Mouse (Mus musculus) forebrain, embryonic 14.5 days (tissue): ENCODE measurements around the gene Tbcc. TPM values are rescaled to one million over a fixed set of nuclear protein-coding genes. Genes with fewer than 3 reads are reported as not detected.
A peak's percentile ranks its signal among the peaks of the same experiment; 100 is the strongest.

Source experiments
- ATAC-seq: fragments of 200-750 bp; cut with Nextera tagmentation; 2 replicates; pipeline ENCODE4 v1.8.0; 2017; ENCODE audit warnings: mild to moderate bottlenecking, moderate library complexity
- DNase-seq: peaks from one replicate; pipeline ENCODE4 v3.0.0-alpha.2; 2015; ENCODE audit warnings: low spot score
- H3K27ac ChIP-seq: fragments of 300-500 bp; sonication (generic); 2 replicates; pipeline ENCODE4 v1.5.1; 2014; ENCODE audit warnings: low read depth, mild to moderate bottlenecking, control low read depth, low read length, moderate library complexity
- H3K27me3 ChIP-seq: fragments of 300-500 bp; sonication (generic); replicated peaks from 2 replicates; pipeline ENCODE4 v1.6.1; 2014; ENCODE audit warnings: low read length, control low read depth, mixed read lengths; ENCODE audit not compliant: control insufficient read depth, insufficient read depth
- H3K36me3 ChIP-seq: fragments of 300-500 bp; sonication (generic); 2 replicates; pipeline ENCODE4 v1.6.1; 2014; ENCODE audit warnings: low read length, control low read depth; ENCODE audit not compliant: control insufficient read depth, insufficient read depth
- H3K4me1 ChIP-seq: fragments of 300-500 bp; sonication (generic); 2 replicates; pipeline ENCODE4 v1.6.1; 2014; ENCODE audit warnings: antibody characterized with exemption, low read length, control low read depth; ENCODE audit not compliant: control insufficient read depth, insufficient read depth
- H3K4me2 ChIP-seq: fragments of 300-500 bp; sonication (generic); 2 replicates; pipeline ENCODE4 v1.6.1; 2014; ENCODE audit warnings: mild to moderate bottlenecking, control low read depth, low read length
- H3K4me3 ChIP-seq: fragments of 300-500 bp; sonication (generic); 2 replicates; pipeline ENCODE4 v1.5.1; 2014; ENCODE audit warnings: low read depth, low read length, control low read depth
- H3K9ac ChIP-seq: fragments of 300-500 bp; sonication (generic); 2 replicates; pipeline ENCODE4 v1.6.1; 2014; ENCODE audit warnings: mild to moderate bottlenecking, low read length, control low read depth, moderate library complexity
- H3K9me3 ChIP-seq: fragments of 300-500 bp; sonication (generic); replicated peaks from 2 replicates; pipeline ENCODE4 v1.6.1; 2016; ENCODE audit warnings: low read length, control low read depth, mixed read lengths; ENCODE audit not compliant: control insufficient read depth
- WGBS: fragments of 180-500 bp; shearing (Covaris S2); extraction: QIAGEN DNeasy Blood & Tissue Kit; methylation state at CpG from one replicate; pipeline ENCODE4 v1.1.7; 2014; 5-methylcytosine and 5-hydroxymethylcytosine counted together
- polyA plus RNA-seq: library from polyadenylated mRNA; unstranded; fragments of >200 nt; fragmentation: Nextera tagmentation; extraction: Ambion mirVana; gene quantifications from 2 replicates; pipeline ENCODE4 v1.2.1, GENCODE M21; 2014

Tbcc gene
- polyA plus RNA-seq, 1 experiment from 2014 or later, result 66.4 TPM

DNA sequence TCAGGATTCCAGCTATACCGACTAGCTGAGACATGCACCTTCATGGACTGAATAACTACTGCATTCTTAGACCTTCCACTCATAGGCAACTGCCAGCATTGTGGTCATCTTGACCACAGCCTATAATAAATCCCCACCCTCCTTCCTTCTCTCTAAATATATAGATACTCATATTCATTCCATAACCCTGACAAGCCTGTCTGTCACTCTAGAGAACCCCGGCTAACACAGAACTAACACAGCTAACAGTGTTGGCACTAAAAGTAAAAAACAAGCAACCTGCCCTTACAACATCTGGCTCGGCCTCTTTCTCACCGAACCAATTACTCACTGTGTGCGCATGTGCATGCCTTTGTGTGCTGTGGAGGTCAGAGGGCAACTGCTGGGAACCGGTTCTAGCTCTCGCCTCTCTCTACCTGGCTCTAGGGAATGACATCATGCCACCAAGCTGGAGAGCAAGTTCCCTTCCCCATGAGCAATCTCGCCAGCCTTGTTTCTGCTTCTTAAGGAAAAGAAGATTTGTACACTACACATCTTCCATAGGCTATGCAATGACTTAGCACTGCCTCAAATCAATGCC is 14.0 kb upstream of the Tbcc start:
- no peak overlapping the region for H3K4me3 ChIP-seq
- no peaks in the 10 kb centered on the region for H3K27me3 ChIP-seq
- no peaks in the 10 kb centered on the region for H3K4me1 ChIP-seq
- ATAC-seq (no peak), DNase-seq (no peak)
- H3K4me2 ChIP-seq, result no peak overlapping the region
- whole genome bisulfite sequencing, result 84% methylated on average over 8 of the region's 8 CpGs
- H3K36me3 ChIP-seq, result no peaks in the 10 kb centered on the region
- no peak overlapping the region for H3K27ac ChIP-seq
- H3K9ac ChIP-seq, result no peak overlapping the region
- H3K9me3 ChIP-seq, result no peaks in the 10 kb centered on the region

GRCm38 (mm10) chr17:46877061-46877460 is 13.4 kb upstream of the Tbcc start:
- H3K4me3 ChIP-seq, result no peak overlapping the region
- H3K9me3 ChIP-seq, result no peaks in the 10 kb centered on the region
- H3K4me2 ChIP-seq, result no peak overlapping the region
- H3K9ac ChIP-seq, result no peak overlapping the region
- no peaks in the 10 kb centered on the region for H3K36me3 ChIP-seq
- H3K27ac ChIP-seq, result no peak overlapping the region
- DNase-seq (no peak), ATAC-seq (no peak)
- no peaks in the 10 kb centered on the region for H3K27me3 ChIP-seq
- 91% methylated on average over 5 of the region's 5 CpGs for WGBS
- H3K4me1 ChIP-seq, result no peaks in the 10 kb centered on the region

GRCm38 (mm10) chr17:46879841-46880311 is 10.6 kb upstream of the Tbcc start:
- peak; percentile 29 for DNase-seq
- H3K27me3 ChIP-seq, result no peaks in the 10 kb centered on the region
- H3K4me3 ChIP-seq, result no peak overlapping the region
- 50% methylated on average over 14 of the region's 14 CpGs for WGBS
- H3K4me2 ChIP-seq, result no peak overlapping the region
- H3K27ac ChIP-seq, result no peak overlapping the region
- no peak; the same call in 1 of the 2 replicates for ATAC-seq
- H3K9me3 ChIP-seq, result no peaks in the 10 kb centered on the region
- no peaks in the 10 kb centered on the region for H3K4me1 ChIP-seq
- no peaks in the 10 kb centered on the region for H3K36me3 ChIP-seq
- no peak overlapping the region for H3K9ac ChIP-seq

DNA sequence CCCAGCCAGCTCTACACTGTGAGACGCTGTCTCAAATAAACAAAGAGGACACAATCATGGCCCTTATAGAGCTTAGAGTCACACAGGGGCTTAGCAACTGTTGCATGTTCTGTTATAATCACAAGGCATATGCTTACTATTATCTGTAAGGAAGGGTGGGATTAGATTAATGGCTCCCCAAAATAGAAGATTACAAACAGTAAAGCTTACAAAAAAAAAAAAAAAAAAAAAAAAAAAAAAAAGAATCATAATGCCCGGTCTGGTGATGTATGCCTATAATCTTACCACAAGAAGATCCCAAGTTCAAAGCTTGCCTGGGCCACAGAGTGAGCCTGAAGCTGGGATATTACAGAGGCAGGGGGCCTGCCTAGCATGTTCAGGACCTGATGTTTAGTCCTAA is 10.2 kb upstream of the Tbcc start:
- H3K36me3 ChIP-seq, result no peaks in the 10 kb centered on the region
- ATAC-seq (no peak), DNase-seq (no peak)
- no peak overlapping the region for H3K27ac ChIP-seq
- H3K4me3 ChIP-seq, result no peak overlapping the region
- H3K4me2 ChIP-seq, result no peak overlapping the region
- 74% methylated on average over 2 of the region's 2 CpGs for WGBS
- H3K9ac ChIP-seq, result no peak overlapping the region
- H3K27me3 ChIP-seq, result no peaks in the 10 kb centered on the region
- H3K9me3 ChIP-seq, result no peaks in the 10 kb centered on the region
- H3K4me1 ChIP-seq, result no peaks in the 10 kb centered on the region

- Histone ChIP-seq H3K4me1 (no peaks in the 10 kb centered on the region), H3K36me3 (no peaks in the 10 kb centered on the region), H3K27ac (no peak overlapping the region), H3K4me3 (no peak overlapping the region), H3K4me2 (no peak overlapping the region), H3K27me3 (no peaks in the 10 kb centered on the region), H3K9ac (no peak overlapping the region), H3K9me3 (no peaks in the 10 kb centered on the region)
- 74% methylated on average over 6 of the region's 6 CpGs for WGBS
- peak; percentile 35 for DNase-seq
- ATAC-seq, result no peak
Measured at GRCm38 (mm10) chr17:46881728-46882127, 8.8 kb upstream of the Tbcc start.

DNA sequence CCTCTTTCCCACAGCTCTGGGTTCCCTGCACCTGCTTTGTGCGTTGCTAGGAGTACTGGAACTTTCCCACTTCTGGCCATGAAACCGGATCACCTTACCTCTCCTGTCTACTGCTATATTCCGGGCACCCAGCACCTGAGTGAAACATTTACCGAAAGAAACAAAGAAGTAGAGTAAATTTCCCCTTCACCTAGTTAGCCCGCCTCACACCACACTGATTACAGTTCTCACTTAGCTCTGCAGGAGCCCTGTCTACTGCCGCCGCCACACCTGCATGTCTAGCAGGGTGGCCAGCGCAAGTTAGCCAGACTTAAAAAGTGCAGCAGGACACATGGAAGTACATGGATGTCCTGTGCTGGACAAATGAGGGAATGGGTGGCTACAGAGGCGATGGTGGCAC is 7.4 kb upstream of the Tbcc start:
- H3K4me3 ChIP-seq, result no peak overlapping the region
- H3K9ac ChIP-seq, result no peak overlapping the region
- no peaks in the 10 kb centered on the region for H3K4me1 ChIP-seq
- no peaks in the 10 kb centered on the region for H3K9me3 ChIP-seq
- H3K27ac ChIP-seq, result no peak overlapping the region
- no peak overlapping the region for H3K4me2 ChIP-seq
- 88% methylated on average over 9 of the region's 9 CpGs for WGBS
- DNase-seq (no peak), ATAC-seq (no peak)
- no peaks in the 10 kb centered on the region for H3K36me3 ChIP-seq
- no peaks in the 10 kb centered on the region for H3K27me3 ChIP-seq

DNA sequence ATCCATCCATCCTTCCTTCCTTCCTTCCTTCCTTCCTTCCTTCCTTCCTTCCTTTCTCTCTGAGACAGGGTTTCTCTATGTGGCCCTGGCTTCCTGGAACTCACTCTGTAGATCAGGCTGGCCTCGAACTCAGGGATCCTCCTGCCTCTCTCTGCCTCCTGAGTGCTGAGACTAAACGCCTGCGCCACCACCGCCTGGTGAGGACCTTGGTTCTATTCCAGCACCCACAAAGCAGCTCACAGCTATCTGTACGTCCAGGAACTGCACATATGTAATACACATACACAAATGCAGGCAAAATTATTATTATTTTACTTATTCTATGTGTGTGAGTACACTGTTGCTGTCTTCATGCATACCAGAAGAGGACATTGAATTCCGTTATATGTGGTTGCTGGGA is 5.7 kb upstream of the Tbcc start:
- DNase-seq (no peak), ATAC-seq (no peak)
- Histone ChIP-seq H3K4me1 (no peaks in the 10 kb centered on the region), H3K4me2 (no peak overlapping the region), H3K9ac (no peak overlapping the region), H3K4me3 (no peak overlapping the region), H3K27me3 (no peaks in the 10 kb centered on the region), H3K27ac (no peak overlapping the region), H3K36me3 (no peaks in the 10 kb centered on the region), H3K9me3 (no peaks in the 10 kb centered on the region)
- WGBS, result 91% methylated on average over 6 of the region's 6 CpGs

DNA sequence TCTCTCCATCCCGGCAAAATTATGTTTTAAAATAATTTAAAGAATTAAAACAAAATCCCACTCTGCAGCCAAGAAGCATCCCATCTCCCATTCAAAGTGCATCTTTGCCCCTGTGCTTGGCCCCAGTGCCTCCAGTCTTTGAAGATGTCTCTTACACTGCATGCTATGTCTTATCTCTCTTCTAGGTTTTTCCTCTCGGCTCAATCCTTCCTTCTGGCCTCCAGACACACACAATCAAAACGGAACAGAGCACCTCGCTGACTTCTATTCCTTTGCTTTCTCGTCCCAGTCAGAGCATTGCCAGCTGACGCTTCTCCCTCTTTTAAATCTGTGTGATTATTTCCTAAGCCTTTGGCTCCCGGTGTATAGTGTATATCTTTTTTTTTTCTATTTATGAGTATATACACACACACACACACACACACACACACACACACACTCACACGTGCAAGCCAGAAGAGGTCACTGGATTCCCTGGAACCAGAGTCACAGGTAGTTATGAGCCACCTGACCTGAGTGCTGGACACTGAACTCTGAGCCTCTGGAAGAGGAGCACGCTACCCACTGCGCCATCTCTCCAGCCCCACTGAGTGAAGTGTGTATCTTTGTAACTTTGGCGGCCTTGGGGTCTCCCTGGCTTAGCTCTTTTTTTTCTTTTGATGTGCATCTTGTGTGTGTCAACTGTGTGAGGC is 5.1 kb upstream of the Tbcc start:
- 85% methylated on average over 11 of the region's 11 CpGs for WGBS
- Histone ChIP-seq H3K27me3 (no peaks in the 10 kb centered on the region), H3K9me3 (no peaks in the 10 kb centered on the region), H3K27ac (no peak overlapping the region), H3K36me3 (no peaks in the 10 kb centered on the region), H3K9ac (no peak overlapping the region), H3K4me3 (no peak overlapping the region), H3K4me2 (no peak overlapping the region), H3K4me1 (no peaks in the 10 kb centered on the region)
- no peak for ATAC-seq
- no peak for DNase-seq

DNA sequence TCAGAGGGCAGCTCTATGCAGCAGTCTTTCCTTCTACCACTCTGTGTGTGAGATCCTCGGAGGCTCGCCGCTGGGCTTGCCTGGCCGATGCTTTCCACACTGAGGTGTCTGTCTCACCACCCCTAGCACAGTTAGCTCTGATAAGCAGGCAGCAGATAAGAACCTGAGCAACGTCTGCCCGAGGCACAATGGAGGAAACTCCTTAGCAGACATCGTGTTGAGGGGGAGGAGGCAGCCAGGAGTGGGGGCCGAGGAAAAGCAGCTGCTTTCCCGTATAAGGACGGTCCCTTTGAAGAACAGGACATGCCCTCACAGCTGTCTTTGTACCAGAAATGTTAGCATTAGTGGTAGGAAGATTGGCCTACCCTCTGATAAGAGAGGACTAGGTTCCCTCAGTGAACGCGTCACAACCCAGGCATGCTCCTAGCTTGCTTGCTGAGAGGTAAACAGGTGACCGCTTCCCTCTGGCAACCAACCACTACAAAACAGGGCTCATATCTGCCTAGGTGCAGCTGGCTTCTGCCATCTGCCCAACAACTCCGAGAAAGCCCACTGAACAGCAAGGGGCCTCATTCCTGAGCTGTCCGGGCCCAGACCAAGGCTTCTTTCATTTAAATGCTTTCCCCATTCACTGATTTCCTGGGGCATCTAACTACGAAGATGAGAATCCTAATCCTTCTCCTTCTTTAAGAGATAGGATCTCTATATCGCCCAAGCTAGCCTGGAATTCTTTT is 4.4 kb upstream of the Tbcc start:
- H3K27ac ChIP-seq, result no peak overlapping the region
- H3K27me3 ChIP-seq, result no peaks in the 10 kb centered on the region
- H3K4me2 ChIP-seq, result no peak overlapping the region
- ATAC-seq (no peak), DNase-seq (no peak)
- no peaks in the 10 kb centered on the region for H3K9me3 ChIP-seq
- H3K36me3 ChIP-seq, result no peaks in the 10 kb centered on the region
- H3K4me1 ChIP-seq, result no peaks in the 10 kb centered on the region
- H3K9ac ChIP-seq, result no peak overlapping the region
- WGBS, result 64% methylated on average over 17 of the region's 17 CpGs
- H3K4me3 ChIP-seq, result no peak overlapping the region
